Mouse (Mus musculus) erythroblast, embryonic 14.5 days (primary cell): ENCODE data around the gene Tln1. TPM values are rescaled to one million over a fixed set of nuclear protein-coding genes. Genes with fewer than 3 reads are reported as not detected.
"Not testable (repeated sequence)": the region's sequence is repeated elsewhere in the genome, so short reads cannot be mapped to it uniquely, and the experiment has no call there.

Source experiments
- H3K27me3 ChIP-seq: 2 replicates; pipeline ENCODE4 v1.6.1; 2012; ENCODE audit warnings: inconsistent platforms; ENCODE audit not compliant: control insufficient read depth
- H3K36me3 ChIP-seq: 2 replicates; pipeline ENCODE4 v1.6.1; 2012; ENCODE audit warnings: mild to moderate bottlenecking, inconsistent platforms; ENCODE audit not compliant: control insufficient read depth
- H3K4me1 ChIP-seq: 2 replicates; pipeline ENCODE4 v1.6.1; 2012; ENCODE audit warnings: inconsistent platforms; ENCODE audit not compliant: control insufficient read depth
- H3K4me3 ChIP-seq: replicated peaks from 2 replicates; pipeline ENCODE3; 2012; ENCODE audit warnings: moderate library complexity, mild to moderate bottlenecking, inconsistent platforms
- H3K9me3 ChIP-seq: 2 replicates; pipeline ENCODE4 v1.6.1; 2012; ENCODE audit warnings: low read length, inconsistent platforms, mixed read lengths; ENCODE audit not compliant: control insufficient read depth
- GATA1 ChIP-seq: IDR thresholded peaks from 2 replicates; pipeline ENCODE4 v1.6.1; 2012; ENCODE audit warnings: low read length, inconsistent platforms, mixed read lengths
- TAL1 ChIP-seq: IDR thresholded peaks from 3 replicates; pipeline ENCODE4 v1.6.1; 2012; ENCODE audit warnings: low read length, inconsistent platforms, mixed read lengths
- polyA plus RNA-seq: library from polyadenylated mRNA; stranded (reverse); fragments of >175 nt; gene quantifications from 2 replicates; pipeline ENCODE4 v1.2.3, GENCODE M21; 2012

The Tln1 gene
- polyA plus RNA-seq, 1 experiment: 17.6 TPM

DNA sequence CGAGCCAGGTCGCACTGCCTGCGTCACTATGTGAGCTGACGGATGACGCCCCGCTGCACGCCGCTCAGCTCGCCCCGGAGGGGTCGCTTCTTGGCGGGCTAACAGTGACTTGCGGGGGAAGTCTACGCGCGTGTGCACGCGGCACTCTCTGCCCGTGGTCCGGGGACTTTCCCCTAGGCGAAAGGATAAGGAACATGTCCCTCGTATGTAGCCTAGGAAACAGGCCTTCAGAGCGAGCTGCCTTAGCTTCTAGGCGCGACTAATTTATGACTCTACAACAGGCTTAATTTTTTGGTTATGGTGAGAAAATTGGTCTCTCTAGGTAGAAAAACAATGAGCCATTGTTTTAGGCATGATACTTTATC lies 69.7 kb downstream of the Tln1 start, which contains the start of gene Ccdc107:
Gene Ccdc107 (plus strand): TSS at position 80 of the 365 bp plus-strand sequence.
- H3K4me3 ChIP-seq: peak within 1 kb of the TSS; percentile 81
- H3K4me1 ChIP-seq: peaks cover 76% of the 10 kb centered on the region
- H3K36me3 ChIP-seq: peaks cover 32% of the 10 kb centered on the region
- H3K27me3 ChIP-seq: no peaks in the 10 kb centered on the region
- no peaks in the 10 kb centered on the region for H3K9me3 ChIP-seq
- TF ChIP-seq TAL1 (no peak), GATA1 (no peak)

DNA sequence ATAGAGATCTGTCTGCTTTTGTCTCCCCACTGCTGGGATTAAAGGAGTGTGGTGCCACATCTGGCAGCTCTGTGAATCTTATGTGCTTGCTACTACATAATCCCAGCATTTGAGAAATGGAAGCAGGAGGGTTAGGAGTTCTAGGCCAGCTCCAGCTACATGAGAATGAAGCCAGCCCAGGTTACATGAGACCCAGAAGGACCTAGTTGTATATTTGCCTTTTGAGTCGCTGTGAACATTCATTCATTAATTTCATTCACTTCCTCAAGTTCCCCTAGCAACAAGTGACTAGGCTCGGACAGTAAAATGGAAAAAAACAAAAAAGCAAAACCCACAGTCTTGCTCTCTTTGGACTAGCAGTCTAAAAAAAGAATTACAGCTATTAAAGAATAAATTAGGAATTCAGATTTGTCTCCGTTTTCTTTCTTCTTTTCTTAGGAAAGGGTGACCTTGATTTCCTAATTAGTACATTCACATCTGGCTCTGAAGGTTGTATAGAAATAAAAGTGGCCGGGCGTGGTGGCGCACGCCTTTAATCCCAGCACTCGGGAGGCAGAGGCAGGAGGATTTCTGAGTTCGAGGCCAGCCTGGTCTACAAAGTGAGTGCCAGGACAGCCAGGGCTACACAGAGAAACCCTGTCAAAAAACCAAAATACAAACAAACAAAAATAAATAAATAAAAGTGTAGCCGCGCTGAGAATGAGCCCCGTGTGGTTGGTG lies 70.2 kb downstream of the Tln1 start:
- peak overlapping the region; percentile 81 for H3K4me3 ChIP-seq
- peaks cover 26% of the 10 kb centered on the region for H3K36me3 ChIP-seq
- no peaks in the 10 kb centered on the region for H3K9me3 ChIP-seq
- H3K27me3 ChIP-seq: no peaks in the 10 kb centered on the region
- TF ChIP-seq TAL1: no peak
- TF ChIP-seq GATA1: no peak
- peaks cover 71% of the 10 kb centered on the region for H3K4me1 ChIP-seq

- H3K4me1 ChIP-seq: peaks cover 59% of the 10 kb centered on the region
- H3K9me3 ChIP-seq: no peaks in the 10 kb centered on the region
- peaks cover 12% of the 10 kb centered on the region for H3K36me3 ChIP-seq
- TF ChIP-seq GATA1 (no peak), TAL1 (peak; percentile 31; the same call in 1 of the 3 replicates)
- no peaks in the 10 kb centered on the region for H3K27me3 ChIP-seq
- H3K4me3 ChIP-seq: no peak overlapping the region
Observed at GRCm38 (mm10) chr4:43490801-43491200, 71.7 kb downstream of the Tln1 start.

DNA sequence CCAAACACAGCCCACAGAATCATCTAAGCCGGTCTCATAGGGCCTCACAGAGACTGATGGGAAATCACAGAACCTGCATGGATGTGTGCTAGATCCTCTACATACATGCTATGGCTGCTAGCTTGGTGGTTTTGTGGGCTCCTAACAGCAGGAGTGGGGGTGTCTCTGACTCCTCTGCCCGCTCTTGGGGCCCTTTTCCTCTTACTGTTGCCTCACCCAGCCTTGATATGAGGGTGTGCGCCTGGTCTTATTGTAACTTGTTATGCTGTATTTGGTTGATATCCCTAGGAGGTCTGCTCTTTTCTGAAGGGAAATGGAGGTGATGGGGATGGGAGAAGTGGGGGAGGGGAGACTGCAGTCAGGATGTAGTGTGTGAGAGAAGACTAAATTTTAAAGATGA lies 72.9 kb downstream of the Tln1 start:
- Histone ChIP-seq H3K9me3 (peaks cover 3% of the 10 kb centered on the region), H3K27me3 (no peaks in the 10 kb centered on the region), H3K36me3 (no peaks in the 10 kb centered on the region), H3K4me3 (no peak overlapping the region), H3K4me1 (peaks cover 47% of the 10 kb centered on the region)
- TF ChIP-seq GATA1 (no peak), TAL1 (no peak)

GRCm38 (mm10) chr4:43485666-43486065 lies 76.8 kb downstream of the Tln1 start:
- peaks cover 18% of the 10 kb centered on the region for H3K4me1 ChIP-seq
- not testable (repeated sequence) for H3K27me3 ChIP-seq, H3K36me3 ChIP-seq, H3K9me3 ChIP-seq, H3K4me3 ChIP-seq

DNA sequence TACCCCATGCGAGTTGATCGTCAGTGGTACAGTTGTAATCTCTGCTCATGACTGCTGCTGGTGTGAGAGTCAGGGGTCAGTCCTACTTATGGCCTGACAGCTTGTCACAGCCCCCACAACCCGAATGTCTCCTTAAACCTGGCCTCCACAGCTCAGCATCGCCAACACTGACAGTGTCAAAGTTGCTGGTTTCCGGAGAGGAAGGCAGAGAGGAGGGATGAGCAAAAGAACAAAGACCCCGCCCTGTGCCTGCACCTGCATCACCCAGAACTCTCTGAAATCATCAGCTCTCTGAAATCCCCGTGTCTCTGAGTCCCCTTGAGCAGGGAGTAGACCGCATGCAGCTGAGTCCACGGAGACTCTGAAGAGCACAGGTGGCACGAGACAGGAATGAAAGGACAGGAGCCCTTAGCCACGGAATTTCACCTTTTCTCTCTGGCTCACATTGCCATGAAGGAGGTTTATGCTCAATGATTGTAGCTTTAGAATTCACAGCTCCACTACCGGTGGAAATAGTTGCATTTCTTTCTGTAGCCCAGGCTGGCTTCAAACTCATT lies 78.9 kb downstream of the Tln1 start, which contains the start of gene Sit1:
Gene Sit1 (minus strand): TSS at position 200 of the 557 bp plus-strand sequence.
- Histone ChIP-seq H3K4me1 (peaks cover 12% of the 10 kb centered on the region), H3K4me3 (no peak within 1 kb of the TSS), H3K9me3 (peaks cover 3% of the 10 kb centered on the region), H3K27me3 (peaks cover 6% of the 10 kb centered on the region), H3K36me3 (no peaks in the 10 kb centered on the region)
- no peak for TF ChIP-seq GATA1
- TF ChIP-seq TAL1: no peak

DNA sequence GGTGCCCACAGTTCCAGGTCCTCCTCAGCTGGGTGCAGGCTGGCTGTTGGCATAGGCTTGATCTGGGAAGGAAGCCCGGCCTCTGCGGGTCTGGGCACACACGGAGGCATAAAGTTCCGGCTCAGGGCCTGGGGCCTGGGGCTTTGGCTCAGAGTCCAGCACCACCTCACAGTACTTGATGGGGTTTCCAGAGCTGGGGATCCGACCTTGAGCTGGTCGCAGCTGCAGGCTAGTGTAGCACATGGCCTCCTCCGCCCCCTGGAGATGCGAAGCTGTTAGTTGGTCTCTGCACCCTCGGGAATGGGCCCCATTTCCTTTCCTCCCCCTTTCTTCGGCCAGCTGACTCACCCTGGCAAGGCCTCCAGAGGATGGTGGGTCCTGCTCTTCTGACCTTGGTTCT lies 79.9 kb downstream of the Tln1 start:
- H3K4me3 ChIP-seq: no peak overlapping the region
- H3K4me1 ChIP-seq: peaks cover 17% of the 10 kb centered on the region
- H3K27me3 ChIP-seq: peaks cover 6% of the 10 kb centered on the region
- TF ChIP-seq TAL1 (no peak), GATA1 (no peak)
- H3K36me3 ChIP-seq: no peaks in the 10 kb centered on the region
- peaks cover 3% of the 10 kb centered on the region for H3K9me3 ChIP-seq

- TF ChIP-seq TAL1 (no peak), GATA1 (no peak)
- peaks cover 3% of the 10 kb centered on the region for H3K9me3 ChIP-seq
- peaks cover 6% of the 10 kb centered on the region for H3K27me3 ChIP-seq
- H3K4me3 ChIP-seq: no peak overlapping the region
- no peaks in the 10 kb centered on the region for H3K36me3 ChIP-seq
- H3K4me1 ChIP-seq: peaks cover 17% of the 10 kb centered on the region
Observed at GRCm38 (mm10) chr4:43481894-43482456, 80.5 kb downstream of the Tln1 start.

Other genes with a start within 250 kb of the Tln1 start
- gene Rusc2, start 180.7 kb downstream of the Tln1 start, polyA plus RNA-seq: 0.03 TPM in 1 of 2 replicates, not detected in the other
- gene Fam166b, start 133.6 kb downstream of the Tln1 start, polyA plus RNA-seq: 0.05 and 0.10 TPM in 2 replicates
- 1.6 and 1.9 TPM in 2 replicates for gene Tesk1, start 120.8 kb downstream of the Tln1 start, polyA plus RNA-seq
- 0.09 TPM in 1 of 2 replicates, not detected in the other for gene Cd72, start 108.1 kb downstream of the Tln1 start, polyA plus RNA-seq
- not detected in 2 replicates for gene Sit1, start 79.0 kb downstream of the Tln1 start, polyA plus RNA-seq
- 10.5 and 12.4 TPM in 2 replicates for gene Ccdc107, start 69.8 kb downstream of the Tln1 start, polyA plus RNA-seq
- 9.4 and 10.5 TPM in 2 replicates for gene Arhgef39, start 63.0 kb downstream of the Tln1 start, polyA plus RNA-seq
- gene Car9, start 55.7 kb downstream of the Tln1 start, polyA plus RNA-seq: not detected in 2 replicates
- 0.13 TPM in 1 of 2 replicates, not detected in the other for gene Tpm2, start 38.9 kb downstream of the Tln1 start, polyA plus RNA-seq
- gene Creb3, start 359 bp downstream of the Tln1 start, polyA plus RNA-seq: 0.10 and 0.20 TPM in 2 replicates
- gene Rgp1, start 16.0 kb upstream of the Tln1 start, polyA plus RNA-seq: 3.5 and 7.2 TPM in 2 replicates
- gene Gba2, start 16.2 kb upstream of the Tln1 start, polyA plus RNA-seq: 0.70 and 1.1 TPM in 2 replicates
- gene Msmp, start 21.8 kb upstream of the Tln1 start, polyA plus RNA-seq: not detected in 2 replicates
- gene Npr2, start 69.2 kb upstream of the Tln1 start, polyA plus RNA-seq: 0.15 TPM in 1 of 2 replicates, not detected in the other
- gene Spag8, start 90.9 kb upstream of the Tln1 start, polyA plus RNA-seq: not detected in 2 replicates
- 3.9 and 4.6 TPM in 2 replicates for gene Hint2, start 93.8 kb upstream of the Tln1 start, polyA plus RNA-seq
- 0.03 and 0.11 TPM in 2 replicates for gene Tmem8b, start 106.3 kb upstream of the Tln1 start, polyA plus RNA-seq
- gene Fam221b, start 106.5 kb upstream of the Tln1 start, polyA plus RNA-seq: 0.03 and 0.04 TPM in 2 replicates
- gene Olfr70, start 138.1 kb upstream of the Tln1 start, polyA plus RNA-seq: not detected in 2 replicates
- not detected in 2 replicates for gene Olfr71, start 147.6 kb upstream of the Tln1 start, polyA plus RNA-seq
- not detected in 2 replicates for gene Hrct1, start 164.5 kb upstream of the Tln1 start, polyA plus RNA-seq
- not detected in 2 replicates for gene Spaar, start 167.3 kb upstream of the Tln1 start, polyA plus RNA-seq
- not detected in 2 replicates for gene Olfr159, start 208.3 kb upstream of the Tln1 start, polyA plus RNA-seq